Mouse (Mus musculus) urinary bladder, adult 2 months (tissue): ENCODE measurements around the gene Tex29. TPM values are rescaled to one million over a fixed set of nuclear protein-coding genes. Genes with fewer than 3 reads are reported as not detected.

Experiments used
- polyA plus RNA-seq: library from polyadenylated mRNA; depleted of rRNA; stranded (reverse); fragments of >200 nt; gene quantifications from 2 replicates; pipeline ENCODE4 v1.2.3, GENCODE M21; 2012; rRNA removed

Tex29 gene
- polyA plus RNA-seq, 1 experiment, result not detected

Other genes with a start within 250 kb of the Tex29 start
- 80.5 and 95.6 TPM in 2 replicates for gene Ankrd10, start 204.7 kb upstream of the Tex29 start, polyA plus RNA-seq
- not detected in 2 replicates for gene 1700016D06Rik, start 139.4 kb upstream of the Tex29 start, polyA plus RNA-seq
- gene Arhgef7, start 112.8 kb upstream of the Tex29 start, polyA plus RNA-seq, result 31.5 and 43.8 TPM in 2 replicates